Mouse (Mus musculus) ES-Bruce4 (cell line): ENCODE data around the gene Lpp.

Experiments used
- EP300 ChIP-seq: IDR thresholded peaks from 2 replicates; pipeline ENCODE4 v1.6.1; 2011; ENCODE audit warnings: low read depth, low read length; ENCODE audit not compliant: insufficient read depth
- POLR2A ChIP-seq: IDR thresholded peaks from one replicate; pipeline ENCODE4 v1.8.1; 2011; ENCODE audit warnings: low read length; ENCODE audit not compliant: insufficient read depth

DNA sequence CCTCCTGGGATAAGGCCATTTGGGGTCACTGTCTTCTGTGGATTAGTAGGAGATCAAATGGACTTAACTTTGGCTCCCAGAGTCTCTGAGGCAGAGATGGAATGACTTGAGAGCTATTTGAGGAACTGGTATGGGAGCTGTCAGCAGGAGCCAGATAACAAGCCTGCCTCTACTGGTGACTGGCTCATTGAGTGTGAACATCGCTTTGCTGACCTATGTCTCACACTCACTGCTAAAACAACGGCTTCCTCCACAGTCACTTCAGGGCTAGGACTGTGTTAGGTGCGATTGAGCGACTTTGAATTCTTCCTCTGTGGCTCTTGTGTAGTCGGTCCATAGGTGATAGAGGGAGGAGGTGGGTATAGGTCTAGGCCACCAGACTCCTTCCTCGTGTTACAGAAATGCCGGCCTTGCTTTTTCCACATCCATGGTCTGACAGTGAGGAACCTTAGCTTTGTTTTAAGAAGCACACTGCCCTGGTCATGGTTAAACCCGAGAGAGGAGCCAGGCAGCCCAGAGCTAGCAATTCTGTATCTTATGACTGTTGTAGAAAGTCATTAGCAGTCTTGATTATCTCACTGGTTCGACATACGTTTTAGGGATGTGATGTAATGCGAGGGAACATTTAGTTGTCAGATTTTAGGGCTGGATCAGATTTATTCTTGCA is 108.5 kb downstream of the Lpp start:
- TF ChIP-seq POLR2A (no peak), EP300 (no peak)
